ENCODE assay signal across 11 mouse cellular contexts in the genomic region with DNA sequence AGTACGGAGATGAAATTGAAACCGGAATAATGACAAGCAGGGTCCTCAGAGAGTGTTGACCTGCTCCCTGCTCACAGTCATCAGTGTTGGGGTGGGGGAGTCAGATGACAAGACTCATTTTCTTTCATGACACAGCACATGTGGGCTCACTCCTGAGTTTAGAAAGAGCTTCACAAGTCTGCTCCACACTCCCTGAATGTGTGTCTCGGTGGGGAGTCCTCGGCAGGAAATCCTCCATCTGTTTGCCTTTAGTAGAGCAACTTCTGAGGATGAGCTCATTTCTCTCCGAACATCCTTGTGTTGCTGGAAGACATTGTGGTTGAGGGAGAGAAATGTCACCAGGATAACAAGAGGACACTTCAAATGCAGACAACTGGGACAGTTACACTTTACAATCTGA.
A peak's percentile ranks its signal among the peaks of the same experiment; 100 is the strongest.
DNase-seq lines count a peak whose midpoint lies in the region; TF ChIP-seq lines count a peak whose summit lies in the region.
"Had no signal": no experiment of that assay in that cellular context is flagged by ENCODE, and none has a peak within 500 bp of the region (broad histone marks: within the 10 kb centered on the region; RNA-seq: fewer than 3 reads in every experiment).

No protein-coding gene starts in this region.

- TF ChIP-seq POLR2A in brain, embryonic 14.5 days (IDR thresholded peaks at IDR 0.05; ENCODE audit: borderline replicate concordance, extremely low read depth, insufficient read depth, insufficient read length, poor library complexity, severe bottlenecking), result no peak

- DNase-seq in left cerebral cortex, adult 18-20 months (ENCODE audit: low spot score in 2 of 2), result peak; percentile 31 to 36
- DNase-seq in left cerebral cortex, adult 11 months (ENCODE audit: low spot score), result no peak
- peak; percentile 37 for DNase-seq in brain, embryonic 14.5 days (ENCODE audit: low read depth)
- peak; percentile 22 to 45 for DNase-seq in frontal cortex, postnatal 10 days (ENCODE audit: low spot score in 2 of 2)
- peak; percentile 46 for DNase-seq in right cerebral cortex, postnatal 25 days
- DNase-seq in kidney, postnatal 10 days, result no peak
- no peak for DNase-seq in adrenal gland, postnatal 36 days
- DNase-seq: cerebellum, adult 11-12 months; gastrocnemius, postnatal 36 days; lung, embryonic 14.5 days; midbrain, embryonic 14.5 days had no signal

- no peak for TF ChIP-seq CTCF in brain, embryonic 14.5 days (IDR thresholded peaks at IDR 0.05; ENCODE audit: borderline replicate concordance, extremely low read depth, insufficient read depth, insufficient read length)

Comparison
In these comparisons a context has a peak if more than half of its experiments do, and no peak if none do; other contexts are left out.
1. DNase-seq: peak in left cerebral cortex, adult 18-20 months (2 of 2), brain, embryonic 14.5 days (single experiment), frontal cortex, postnatal 10 days (2 of 2) and right cerebral cortex, postnatal 25 days (single experiment); none in left cerebral cortex, adult 11 months (single experiment), kidney, postnatal 10 days (single experiment) and adrenal gland, postnatal 36 days (0 of 2).